Mouse (Mus musculus) liver, adult 10 weeks (tissue): Measurements from ENCODE around the gene Ucn. TPM values are rescaled to one million over a fixed set of nuclear protein-coding genes. Genes with fewer than 3 reads are reported as not detected.

ENCODE experiments used
- polyA plus RNA-seq: library from polyadenylated mRNA; stranded (reverse); fragments of 350-450 nt; fragmentation: Illumina TruSeq; extraction: RNeasy Lipid Tissue Mini Kit (QIAGEN cat#74804); gene quantifications from one replicate; pipeline ENCODE4 v1.2.3, GENCODE M21; 2014; ENCODE audit warnings: low read depth, low replicate concordance

The Ucn gene
- not detected for polyA plus RNA-seq

GRCm38 (mm10) chr5:31138241-31138967 is at the start of gene Ucn:
Gene Ucn, minus strand, starts transcription at chr5:31138829.

GRCm38 (mm10) chr5:31179766-31180630 is 41.4 kb upstream of the Ucn start, which contains the start of the genes Gm29609 and Gtf3c2:
Gene Gm29609, minus strand, starts transcription at chr5:31179911.
Gene Gtf3c2, minus strand, starts transcription at chr5:31180144.

DNA sequence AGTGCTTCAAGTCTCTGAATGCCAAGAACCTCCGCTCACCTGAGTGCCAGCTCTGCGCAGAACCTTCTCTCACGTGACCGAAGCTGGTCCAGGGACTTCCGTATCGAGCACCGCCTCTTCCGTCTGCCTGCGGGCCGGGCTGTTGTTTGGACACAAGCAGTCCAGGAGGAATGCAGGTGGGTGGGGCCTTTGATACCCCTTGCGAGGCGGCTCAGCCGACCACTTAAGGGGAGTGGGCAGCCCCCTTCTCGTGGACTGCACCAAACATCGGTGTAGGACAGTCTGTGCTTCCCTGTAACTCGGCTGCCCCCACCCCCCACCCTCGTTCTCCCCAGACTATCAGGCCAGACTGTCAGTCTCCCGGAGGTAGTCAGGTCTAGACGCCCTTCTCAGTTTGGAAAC is 15.5 kb upstream of the Ucn start, which contains the start of gene Mpv17:
Gene Mpv17, minus strand, starts transcription at position 100 of the 402 bp plus-strand sequence.

GRCm38 (mm10) chr5:31116354-31116753 is 22.3 kb downstream of the Ucn start, which contains the start of gene Trim54:
Gene Trim54, plus strand, starts transcription at chr5:31116712.

DNA sequence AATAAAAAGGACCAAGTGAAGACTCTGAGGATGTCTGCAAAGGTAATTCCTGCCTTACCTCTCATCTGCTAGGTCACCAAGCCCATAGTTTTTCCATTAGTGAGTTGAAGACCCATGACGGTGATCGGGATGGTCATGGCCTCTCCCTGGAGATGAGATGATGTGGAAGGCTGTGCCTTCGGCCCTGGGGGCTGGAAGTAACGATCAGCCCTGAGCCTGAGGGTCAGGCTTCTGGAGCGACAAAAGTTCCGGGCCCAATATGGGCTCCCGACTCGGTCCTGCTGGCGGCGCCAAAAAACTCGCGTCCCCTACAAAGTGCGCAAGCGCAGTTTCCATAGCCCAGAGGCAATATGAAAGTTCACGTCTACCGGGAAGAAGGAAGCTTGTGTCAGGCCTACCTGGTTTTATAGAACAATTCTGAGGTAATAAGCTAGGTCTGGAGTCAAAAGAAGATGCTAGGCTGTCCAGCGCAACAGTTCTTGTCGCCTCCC is 30.6 kb downstream of the Ucn start, which contains the start of gene Slc30a3:
Gene Slc30a3, minus strand, starts transcription at position 238 of the 491 bp plus-strand sequence.

DNA sequence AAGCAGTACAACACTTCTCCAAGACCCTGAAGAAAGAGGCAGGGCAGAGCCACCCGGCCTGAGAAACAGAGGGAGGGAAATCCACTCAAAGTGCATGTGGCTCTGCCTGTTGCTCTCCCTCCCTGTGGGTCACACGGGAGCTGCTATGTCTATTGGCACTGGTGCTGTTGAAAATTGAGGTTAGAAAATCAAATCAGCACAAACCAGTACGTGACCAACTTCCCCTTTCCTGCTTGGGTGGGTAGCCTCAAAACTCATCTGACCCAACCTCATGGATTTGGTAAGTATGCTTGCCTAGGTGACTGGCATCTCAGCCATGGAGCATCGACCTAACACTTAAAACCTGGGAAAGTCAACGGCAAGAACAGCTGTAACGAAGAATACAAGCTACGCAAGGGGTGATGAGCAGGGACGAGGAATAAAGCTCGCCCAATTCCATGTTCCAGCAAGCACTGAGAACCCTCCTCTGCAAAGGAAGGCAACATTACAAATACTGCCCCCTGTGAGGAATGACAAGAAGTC is 32.8 kb downstream of the Ucn start, which contains the start of gene Dnajc5g:
Gene Dnajc5g, plus strand, starts transcription at position 472 of the 522 bp plus-strand sequence.

Other genes with a start within 250 kb of the Ucn start
- 126 TPM for gene Ost4, start 231.0 kb downstream of the Ucn start, polyA plus RNA-seq
- gene Emilin1, start 225.4 kb downstream of the Ucn start, polyA plus RNA-seq, result 0.56 TPM
- 24.2 TPM for gene Khk, start 217.4 kb downstream of the Ucn start, polyA plus RNA-seq
- gene Cgref1, start 193.2 kb downstream of the Ucn start, polyA plus RNA-seq, result not detected
- 34.2 TPM for gene Preb, start 178.5 kb downstream of the Ucn start, polyA plus RNA-seq
- not detected for gene Tcf23, start 170.2 kb downstream of the Ucn start, polyA plus RNA-seq
- gene Atraid, start 90.5 kb downstream of the Ucn start, polyA plus RNA-seq, result 116 TPM
- 1.8 TPM for gene Slc5a6, start 89.9 kb downstream of the Ucn start, polyA plus RNA-seq
- gene Cad, start 84.0 kb downstream of the Ucn start, polyA plus RNA-seq, result 0.29 TPM
- not detected for gene Dnajc5g, start 32.5 kb downstream of the Ucn start, polyA plus RNA-seq
- gene Slc30a3, start 30.6 kb downstream of the Ucn start, polyA plus RNA-seq, result not detected
- gene Trim54, start 22.1 kb downstream of the Ucn start, polyA plus RNA-seq, result not detected
- 31.4 TPM for gene Mpv17, start 15.4 kb upstream of the Ucn start, polyA plus RNA-seq
- gene Gm29609, start 41.1 kb upstream of the Ucn start, polyA plus RNA-seq, result 0.13 TPM
- 30.5 TPM for gene Gtf3c2, start 41.3 kb upstream of the Ucn start, polyA plus RNA-seq
- gene Snx17, start 54.4 kb upstream of the Ucn start, polyA plus RNA-seq, result 8.9 TPM
- gene Eif2b4, start 54.6 kb upstream of the Ucn start, polyA plus RNA-seq, result 3.8 TPM
- 1.4 TPM for gene Zfp513, start 63.5 kb upstream of the Ucn start, polyA plus RNA-seq
- 13.4 TPM for gene Ppm1g, start 81.9 kb upstream of the Ucn start, polyA plus RNA-seq
- 45.4 TPM for gene Nrbp1, start 102.0 kb upstream of the Ucn start, polyA plus RNA-seq
- not detected for gene Gm9970, start 102.4 kb upstream of the Ucn start, polyA plus RNA-seq
- gene Krtcap3, start 112.9 kb upstream of the Ucn start, polyA plus RNA-seq, result 1.0 TPM
- 6.5 TPM for gene Ift172, start 152.3 kb upstream of the Ucn start, polyA plus RNA-seq
- 27.8 TPM for gene Fndc4, start 157.3 kb upstream of the Ucn start, polyA plus RNA-seq
- gene Gckr, start 158.6 kb upstream of the Ucn start, polyA plus RNA-seq, result 78.9 TPM